Mouse (Mus musculus): ENCODE data around the gene Dclk3.

The Dclk3 gene

GRCm38 (mm10) chr9:111438904-111439835 lies at the start of gene Dclk3:
TSS of gene Dclk3 (plus strand) at chr9:111439081.
- DNase-seq (ENCODE audit: low spot score in 2 of 2), result peak; percentile 3 to 16

GRCm38 (mm10) chr9:111390016-111390415 lies 48.9 kb upstream of the Dclk3 start:
- no peak for DNase-seq (ENCODE audit: low spot score in 2 of 2)

- no peak for DNase-seq (ENCODE audit: low spot score in 2 of 2)
Observed at GRCm38 (mm10) chr9:111391036-111391435, 47.8 kb upstream of the Dclk3 start.

DNA sequence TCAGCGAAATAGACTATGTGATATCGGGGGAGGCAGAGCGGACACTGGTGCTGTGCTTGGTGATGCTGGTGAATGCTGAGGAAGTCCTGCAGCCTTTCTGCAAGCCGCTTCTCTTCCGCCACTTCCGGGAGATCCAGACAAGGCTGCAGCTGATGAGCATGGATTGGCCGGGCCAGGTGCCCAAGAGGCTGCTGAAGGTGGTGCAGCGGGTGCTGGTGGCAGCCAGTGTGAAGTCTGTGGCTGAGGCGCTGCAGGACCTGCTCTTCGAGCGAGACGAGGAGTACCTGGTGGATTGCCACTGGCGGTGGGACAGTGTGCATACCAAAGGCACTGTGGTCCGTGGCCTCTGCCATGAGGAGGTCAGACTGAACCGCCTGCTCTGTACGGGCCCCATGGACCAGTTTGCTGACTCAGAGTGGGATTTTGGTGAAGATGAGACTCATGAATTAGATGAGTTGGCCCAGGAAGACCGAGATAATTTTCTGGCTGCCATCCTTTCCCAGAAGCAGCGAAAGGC lies 46.9 kb upstream of the Dclk3 start:
- DNase-seq (ENCODE audit: low spot score in 2 of 2), result no peak

DNA sequence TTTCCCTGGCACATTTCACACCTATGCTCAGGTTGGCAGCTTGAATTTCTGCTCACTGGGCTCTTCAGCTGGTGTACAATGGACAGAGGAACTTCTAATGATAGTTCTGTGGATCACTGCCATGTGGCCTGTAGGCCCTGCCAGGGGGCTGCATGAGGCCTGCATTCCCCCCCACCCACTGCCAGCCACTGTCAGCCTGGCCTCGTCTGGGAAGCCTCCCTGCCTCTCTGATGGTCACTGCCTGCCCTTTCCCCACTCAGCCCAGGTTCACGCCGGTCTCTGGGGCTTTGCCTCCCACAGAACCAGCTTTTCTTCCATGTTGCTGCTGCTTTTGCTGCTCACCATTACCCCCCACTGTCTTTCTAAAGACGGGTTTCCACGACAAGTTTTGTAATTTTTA lies 43.6 kb upstream of the Dclk3 start:
- DNase-seq (ENCODE audit: low spot score in 2 of 2), result no peak

GRCm38 (mm10) chr9:111398059-111398458 lies 40.8 kb upstream of the Dclk3 start:
- peak; percentile 14 to 34 for DNase-seq (ENCODE audit: low spot score in 2 of 2)

- DNase-seq (ENCODE audit: low spot score in 2 of 2), result no peak
Observed at GRCm38 (mm10) chr9:111400089-111400488, 38.8 kb upstream of the Dclk3 start.

GRCm38 (mm10) chr9:111403159-111403558 lies 35.7 kb upstream of the Dclk3 start:
- DNase-seq (ENCODE audit: low spot score in 2 of 2), result no peak

GRCm38 (mm10) chr9:111404346-111405079 lies 34.4 kb upstream of the Dclk3 start:
- DNase-seq (ENCODE audit: low spot score in 2 of 2), result no peak

DNA sequence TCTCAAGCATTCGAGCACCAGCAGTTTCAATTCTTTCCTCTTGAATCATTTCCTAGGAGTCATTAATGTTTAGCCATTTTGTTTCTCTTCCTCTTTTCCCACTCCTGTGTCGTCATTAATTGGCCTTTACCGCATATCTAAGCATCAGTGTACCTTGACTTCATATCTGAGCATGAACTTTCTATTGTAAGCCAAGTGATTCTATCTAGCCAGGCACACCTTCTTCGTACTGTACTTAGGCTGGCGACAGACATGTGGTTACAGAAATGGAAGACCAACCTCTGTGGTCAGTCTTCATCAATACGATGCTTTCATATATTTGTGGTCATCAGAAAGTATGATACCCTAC lies 33.8 kb upstream of the Dclk3 start:
- no peak for DNase-seq (ENCODE audit: low spot score in 2 of 2)

DNA sequence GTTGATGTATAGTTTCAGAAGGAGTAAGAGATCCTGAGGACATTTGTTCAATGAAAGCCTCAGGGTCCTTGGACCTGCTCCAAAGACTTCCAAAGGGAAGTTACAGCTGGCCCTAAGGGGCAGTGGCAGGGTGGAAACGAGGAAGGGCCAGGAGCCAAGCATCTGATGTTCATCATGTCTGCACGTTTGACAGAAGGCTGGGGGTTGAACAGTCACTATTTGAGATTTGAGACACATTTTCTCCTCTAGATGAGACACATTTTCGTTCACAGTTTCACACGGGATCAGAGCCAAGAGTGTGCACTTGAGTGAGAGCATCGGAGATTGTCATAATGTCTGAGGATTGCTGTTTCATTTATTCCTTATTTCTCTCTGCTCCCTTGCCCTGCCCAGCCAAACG lies 30.9 kb upstream of the Dclk3 start:
- no peak for DNase-seq (ENCODE audit: low spot score in 2 of 2)

DNA sequence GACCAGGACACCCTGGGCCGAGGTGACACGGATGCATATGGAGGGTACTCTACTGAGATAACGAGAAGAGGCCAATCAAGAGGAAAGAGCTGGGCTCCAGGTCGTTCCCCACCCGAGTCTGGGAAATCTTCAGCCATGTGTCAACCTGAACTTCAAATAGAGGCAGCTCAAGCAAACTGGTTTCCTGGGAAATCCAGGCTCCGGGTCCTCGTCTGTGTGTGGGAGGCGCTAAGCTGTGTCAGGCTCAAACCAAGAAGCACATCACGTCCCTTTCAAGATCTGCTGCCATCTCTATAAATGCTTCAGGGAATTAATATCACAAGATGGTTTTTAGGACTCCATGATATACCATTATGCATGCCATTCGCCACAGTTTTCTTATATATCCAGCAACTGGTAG lies 30.5 kb upstream of the Dclk3 start:
- DNase-seq (ENCODE audit: low spot score in 2 of 2), result no peak

GRCm38 (mm10) chr9:111412471-111413160 lies 26.3 kb upstream of the Dclk3 start:
- no peak for DNase-seq (ENCODE audit: low spot score in 2 of 2)

GRCm38 (mm10) chr9:111421862-111422261 lies 17.0 kb upstream of the Dclk3 start:
- no peak for DNase-seq (ENCODE audit: low spot score in 2 of 2)

DNA sequence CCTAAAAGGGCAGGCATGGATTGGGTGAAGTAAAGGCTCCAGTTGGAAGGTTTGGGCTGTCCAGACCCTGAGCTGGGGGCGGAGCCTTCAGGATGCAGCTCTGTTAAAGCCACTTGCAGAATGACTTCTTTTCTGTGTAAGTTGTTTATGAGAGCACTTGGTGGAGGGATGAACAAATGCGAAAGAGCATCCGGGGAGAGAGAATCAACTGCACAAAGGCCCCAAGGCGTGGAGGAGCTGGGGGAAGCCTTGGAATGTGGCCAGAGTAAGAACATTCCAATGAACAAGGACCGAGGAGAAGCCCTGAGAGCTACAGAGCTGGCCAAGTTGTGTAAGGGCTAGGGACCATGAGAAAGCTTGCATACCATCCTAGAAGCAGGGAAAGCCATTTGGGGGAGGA lies 16.3 kb upstream of the Dclk3 start:
- no peak for DNase-seq (ENCODE audit: low spot score in 2 of 2)

GRCm38 (mm10) chr9:111425113-111425512 lies 13.8 kb upstream of the Dclk3 start:
- no peak for DNase-seq (ENCODE audit: low spot score in 2 of 2)

DNA sequence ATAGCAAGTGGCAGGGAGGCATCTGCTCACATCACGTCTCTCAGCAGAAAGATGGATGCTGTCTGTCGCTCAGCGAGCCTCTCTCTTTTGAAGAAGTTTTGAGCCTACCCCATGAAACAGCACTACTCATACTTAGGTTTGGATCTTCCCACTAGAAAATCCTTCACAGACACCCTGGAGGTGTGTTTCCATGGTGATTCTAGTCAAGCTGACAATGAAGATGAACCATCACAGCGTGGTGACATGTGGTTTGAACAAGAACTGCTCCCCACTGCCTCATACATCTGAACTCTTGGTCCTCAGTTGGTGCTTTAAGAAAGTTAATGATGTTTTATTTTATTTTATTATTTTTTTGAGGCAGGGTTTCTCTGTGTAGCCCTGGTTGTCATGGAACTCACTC lies 12.9 kb upstream of the Dclk3 start:
- no peak for DNase-seq (ENCODE audit: low spot score in 2 of 2)

GRCm38 (mm10) chr9:111427891-111428555 lies 10.9 kb upstream of the Dclk3 start:
- DNase-seq (ENCODE audit: low spot score in 2 of 2), result no peak

GRCm38 (mm10) chr9:111428698-111429362 lies 10.1 kb upstream of the Dclk3 start:
- no peak for DNase-seq (ENCODE audit: low spot score in 2 of 2)

DNA sequence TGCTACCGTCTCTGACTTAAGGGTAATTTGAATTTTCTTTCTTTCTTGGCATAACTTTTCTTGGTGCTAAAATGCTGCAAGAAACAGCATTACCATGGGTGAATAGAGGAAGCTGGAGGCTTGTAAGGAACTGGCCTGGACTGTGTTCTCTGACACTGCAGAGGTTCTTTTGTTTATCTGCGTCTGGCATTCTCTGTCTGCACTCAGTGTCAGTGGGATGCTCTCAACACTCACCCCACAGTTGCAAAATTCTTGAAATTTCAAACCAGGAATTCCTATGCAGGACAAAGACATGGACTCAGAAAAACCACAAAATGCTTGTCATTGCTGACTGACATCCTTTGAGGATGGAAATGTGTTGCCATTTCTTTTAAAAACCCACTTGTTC lies 9.5 kb upstream of the Dclk3 start:
- DNase-seq (ENCODE audit: low spot score in 2 of 2), result no peak

DNA sequence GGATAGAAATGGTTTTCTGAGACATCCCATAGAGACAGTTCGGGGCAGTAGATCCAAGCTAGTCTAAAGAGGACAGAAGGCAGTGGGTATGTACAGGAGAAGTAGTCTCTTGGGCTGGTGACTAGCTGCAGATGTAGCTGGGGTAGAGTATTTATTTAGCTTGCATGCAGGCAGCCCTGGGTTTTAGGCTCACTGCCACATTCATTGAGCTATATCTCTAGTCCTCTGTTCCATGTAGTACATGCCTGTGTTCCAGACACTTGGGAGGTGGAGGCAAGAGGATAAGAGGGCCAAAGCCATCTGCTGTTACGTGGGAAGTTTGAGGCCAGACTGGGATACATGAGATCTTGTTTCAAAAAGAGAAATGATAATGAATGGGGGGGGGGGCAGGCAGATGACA lies 3.5 kb upstream of the Dclk3 start:
- DNase-seq (ENCODE audit: low spot score in 2 of 2), result no peak

Measured in urinary bladder, adult 18-20 months (tissue).